Mouse (Mus musculus) brain, embryonic 14.5 days (tissue): ENCODE data around the gene Pigx.

ENCODE experiments used
- CTCF ChIP-seq: fragments of 200-500 bp; IDR thresholded peaks from 2 replicates; pipeline ENCODE4 v1.5.1; 2012; ENCODE audit warnings: inconsistent platforms, mild to moderate bottlenecking, moderate library complexity, borderline replicate concordance; ENCODE audit not compliant: insufficient read depth, insufficient read length; ENCODE audit errors: extremely low read depth
- POLR2A ChIP-seq: fragments of 200-500 bp; IDR thresholded peaks from 2 replicates; pipeline ENCODE4 v1.6.1; 2012; ENCODE audit warnings: mild to moderate bottlenecking, inconsistent platforms, borderline replicate concordance; ENCODE audit not compliant: poor library complexity, insufficient read depth, insufficient read length, severe bottlenecking; ENCODE audit errors: extremely low read depth

GRCm38 (mm10) chr16:32066899-32067298 is 32.6 kb downstream of the Pigx start:
- TF ChIP-seq POLR2A (no peak), CTCF (no peak)
